Mouse (Mus musculus): ENCODE data around the gene Gli3.

The Gli3 gene

GRCm38 (mm10) chr13:15664580-15665201 is 201.7 kb downstream of the Gli3 start:
- no peak for DNase-seq (ENCODE audit: low spot score)

- DNase-seq (ENCODE audit: low spot score) = no peak
Observed at GRCm38 (mm10) chr13:15665514-15665913, 202.5 kb downstream of the Gli3 start.

DNA sequence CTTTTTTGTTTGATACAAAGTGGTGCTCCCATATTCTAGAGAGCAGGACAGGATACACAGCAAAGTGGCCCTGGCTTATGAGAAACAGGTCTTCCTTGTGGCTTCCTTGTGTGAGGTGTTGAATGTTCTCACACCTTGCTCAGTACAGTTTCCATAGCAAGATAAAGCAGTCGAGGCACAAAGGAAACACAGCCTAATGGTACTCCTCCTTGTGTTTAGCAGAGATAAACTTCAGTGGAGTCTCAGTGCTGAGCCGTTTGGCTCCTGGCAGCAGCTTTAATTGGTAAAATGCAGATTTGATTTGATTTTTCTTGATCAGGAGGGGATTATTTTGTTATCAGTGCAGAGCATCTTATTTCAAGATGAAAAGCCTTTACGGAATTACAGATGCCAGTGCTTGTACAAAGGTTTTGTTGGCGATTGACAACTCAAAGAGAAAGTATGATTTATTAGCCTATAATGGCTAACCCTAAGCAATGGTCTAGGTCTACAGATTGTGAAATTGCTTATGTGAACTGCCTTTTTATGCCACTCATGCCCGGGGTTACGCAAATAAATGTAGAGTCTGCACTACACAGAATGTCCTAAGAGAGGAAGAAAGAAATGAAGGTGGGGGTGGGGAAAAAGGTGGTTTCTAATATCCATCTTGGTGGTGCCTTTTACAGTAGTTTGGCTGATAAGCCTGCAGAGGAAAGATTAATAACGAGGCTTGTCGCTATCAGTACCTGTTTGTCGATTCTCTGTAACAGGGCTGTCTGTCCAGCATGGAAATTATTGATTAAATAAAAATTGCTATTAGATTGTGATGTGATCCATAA is 207.3 kb downstream of the Gli3 start:
- DNase-seq (ENCODE audit: low spot score) = no peak

GRCm38 (mm10) chr13:15670962-15671313 is 207.9 kb downstream of the Gli3 start:
- no peak for DNase-seq (ENCODE audit: low spot score)

DNA sequence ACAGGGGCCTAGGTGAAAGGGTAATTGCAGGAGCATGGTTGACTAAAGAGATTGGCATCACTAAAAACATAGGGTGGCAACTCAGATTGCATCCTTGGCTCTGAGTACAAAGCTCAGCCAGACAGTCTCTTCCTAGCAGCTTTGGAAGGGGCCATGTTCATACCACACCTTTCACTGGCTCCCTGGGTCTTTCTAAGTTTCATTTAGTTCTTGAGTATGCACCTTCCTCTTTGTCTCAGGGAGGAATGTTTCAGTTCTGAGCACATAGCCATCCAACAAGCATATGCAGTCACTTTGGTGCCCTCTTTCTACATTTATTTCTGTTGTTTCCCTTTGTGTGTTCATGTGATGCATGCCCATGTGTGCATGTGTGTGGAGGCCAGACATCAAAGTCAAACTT is 212.4 kb downstream of the Gli3 start:
- DNase-seq (ENCODE audit: low spot score) = no peak

GRCm38 (mm10) chr13:15677106-15677760 is 214.2 kb downstream of the Gli3 start:
- no peak for DNase-seq (ENCODE audit: low spot score)

DNA sequence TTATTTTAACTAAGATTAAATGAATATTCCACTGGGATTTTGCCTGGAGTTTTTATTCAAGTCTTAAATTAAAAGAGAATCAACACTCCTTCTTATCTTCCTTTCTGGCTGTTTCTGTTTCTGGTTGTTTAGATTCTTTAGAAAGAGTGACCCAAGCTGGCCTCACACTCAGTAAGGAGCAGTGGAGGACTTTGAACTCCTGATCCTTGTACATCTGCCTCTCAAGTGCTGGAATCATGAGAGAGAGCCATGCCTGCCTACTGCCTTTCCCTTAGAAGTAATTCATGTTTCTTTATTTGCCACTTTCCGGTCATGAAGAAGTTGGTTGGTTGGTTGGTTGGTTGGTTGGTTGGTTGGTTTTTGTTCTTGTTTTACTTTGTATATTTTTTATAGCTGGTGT is 218.5 kb downstream of the Gli3 start:
- no peak for DNase-seq (ENCODE audit: low spot score)

- DNase-seq (ENCODE audit: low spot score) = no peak
Observed at GRCm38 (mm10) chr13:15683006-15683405, 220.0 kb downstream of the Gli3 start.

GRCm38 (mm10) chr13:15688074-15688825 is 225.2 kb downstream of the Gli3 start:
- DNase-seq (ENCODE audit: low spot score) = no peak

- no peak for DNase-seq (ENCODE audit: low spot score)
Observed at GRCm38 (mm10) chr13:15688826-15689501, 225.9 kb downstream of the Gli3 start.

GRCm38 (mm10) chr13:15691751-15692464 is 228.9 kb downstream of the Gli3 start:
- no peak for DNase-seq (ENCODE audit: low spot score)

DNA sequence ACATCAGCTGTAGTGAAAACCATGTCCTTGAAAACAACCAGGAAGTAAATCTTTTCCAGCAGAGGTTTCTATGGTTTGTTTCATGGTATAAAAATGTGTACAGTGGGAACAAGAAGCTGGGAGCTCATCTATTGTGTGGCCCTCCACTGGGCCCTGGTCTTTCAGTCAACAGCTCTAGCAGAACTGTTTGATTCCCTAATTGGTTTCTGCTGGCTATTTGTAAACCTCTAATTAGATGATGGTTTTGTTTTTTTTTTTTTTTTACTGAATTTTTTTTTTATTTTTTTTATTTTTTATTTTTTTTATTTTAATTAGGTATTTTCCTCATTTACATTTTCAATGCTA is 229.4 kb downstream of the Gli3 start:
- no peak for DNase-seq (ENCODE audit: low spot score)

GRCm38 (mm10) chr13:15698284-15698683 is 235.2 kb downstream of the Gli3 start:
- DNase-seq (ENCODE audit: low spot score) = no peak

DNA sequence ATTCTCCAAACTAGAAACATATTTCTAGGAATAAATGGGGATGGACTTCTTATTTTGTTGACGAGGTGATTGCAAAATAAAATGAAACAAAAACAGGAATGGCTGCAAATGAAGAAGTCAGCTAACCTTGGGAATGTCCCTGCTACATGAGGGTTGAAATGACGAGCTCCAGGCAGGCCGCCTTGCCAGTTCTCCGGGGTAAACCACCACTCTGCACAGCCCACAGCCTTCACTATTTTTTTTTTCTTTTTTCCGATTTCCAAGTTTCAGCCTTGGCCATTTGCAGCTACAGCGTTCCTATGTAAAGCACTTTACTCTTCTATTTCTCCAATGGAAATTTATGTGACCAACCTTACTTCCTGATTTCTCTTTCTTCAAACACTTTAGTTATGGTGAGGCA is 236.1 kb downstream of the Gli3 start:
- no peak for DNase-seq (ENCODE audit: low spot score)

GRCm38 (mm10) chr13:15704669-15705068 is 241.6 kb downstream of the Gli3 start:
- no peak for DNase-seq (ENCODE audit: low spot score)

- DNase-seq (ENCODE audit: low spot score) = no peak
Observed at GRCm38 (mm10) chr13:15707481-15707881, 244.4 kb downstream of the Gli3 start.

DNA sequence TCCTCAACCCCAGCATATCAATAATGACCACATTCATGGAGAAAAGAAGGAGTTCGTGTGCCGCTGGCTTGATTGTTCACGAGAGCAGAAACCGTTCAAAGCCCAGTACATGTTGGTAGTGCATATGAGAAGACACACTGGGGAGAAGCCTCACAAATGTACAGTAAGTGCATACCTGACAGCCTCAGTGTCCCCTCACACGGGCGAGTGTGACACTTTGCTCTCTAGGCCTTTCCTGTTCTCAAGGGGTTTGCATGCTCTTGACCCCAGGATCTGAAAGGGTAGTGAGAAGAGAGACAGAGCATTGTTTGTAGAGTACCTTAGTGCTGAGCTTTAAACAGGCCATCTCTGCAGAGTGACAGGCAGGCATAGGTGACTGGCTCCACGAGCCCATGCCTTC is 250.5 kb downstream of the Gli3 start:
- no peak for DNase-seq (ENCODE audit: low spot score)

- DNase-seq (ENCODE audit: low spot score) = no peak
Observed at GRCm38 (mm10) chr13:15714331-15714725, 251.3 kb downstream of the Gli3 start.

GRCm38 (mm10) chr13:15714726-15715437 is 251.8 kb downstream of the Gli3 start:
- peak; percentile 1 for DNase-seq (ENCODE audit: low spot score)

DNA sequence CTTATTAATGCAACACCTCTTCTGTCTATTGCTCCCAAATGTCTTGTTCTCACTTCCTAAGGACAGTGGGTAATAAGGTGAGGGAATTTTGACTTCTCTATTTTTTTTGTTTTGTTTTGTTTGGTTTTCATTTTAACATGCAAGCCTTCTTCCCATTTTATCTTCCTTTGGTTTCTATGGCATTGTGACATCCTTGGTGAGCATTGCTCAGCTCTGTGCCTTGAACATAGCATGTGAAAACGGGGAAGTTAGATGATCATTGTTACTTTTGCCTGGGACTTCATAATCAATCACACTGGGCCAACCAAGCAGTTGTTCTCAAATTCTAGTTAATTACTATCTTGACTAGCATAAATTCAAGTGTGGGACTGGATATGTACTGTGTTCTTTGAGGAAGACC is 258.4 kb downstream of the Gli3 start:
- no peak for DNase-seq (ENCODE audit: low spot score)

All from c-Kit-positive CD71-positive TER-119-positive erythroid progenitor cells, embryonic 14.5 days (primary cell).